Mouse (Mus musculus) stomach, embryonic 14.5 days (tissue): ENCODE data around the gene Cend1. TPM values are rescaled to one million over a fixed set of nuclear protein-coding genes. Genes with fewer than 3 reads are reported as not detected.
"Not testable (repeated sequence)": the region's sequence is repeated elsewhere in the genome, so short reads cannot be mapped to it uniquely, and the experiment has no call there.

Experiments used
- ATAC-seq: fragments of 200-750 bp; cut with Nextera tagmentation; 2 replicates; pipeline ENCODE4 v1.8.0; 2017; ENCODE audit warnings: low read depth, moderate TSS enrichment; ENCODE audit not compliant: insufficient number of reproducible peaks, insufficient read depth, low FRiP score
- H3K27ac ChIP-seq: fragments of 300-500 bp; sonication (generic); 2 replicates; pipeline ENCODE4 v1.5.1; 2014; ENCODE audit warnings: mild to moderate bottlenecking, low read length, moderate library complexity, mixed read lengths
- H3K27me3 ChIP-seq: fragments of 300-500 bp; sonication (generic); 2 replicates; pipeline ENCODE4 v1.6.1; 2014; ENCODE audit warnings: low read length, control low read depth, mixed read lengths; ENCODE audit not compliant: control insufficient read depth, insufficient read depth
- H3K36me3 ChIP-seq: fragments of 300-500 bp; sonication (generic); 2 replicates; pipeline ENCODE4 v1.6.1; 2014; ENCODE audit warnings: mild to moderate bottlenecking, control low read depth, low read length, moderate library complexity, mixed read lengths; ENCODE audit not compliant: control insufficient read depth, insufficient read depth
- H3K4me1 ChIP-seq: fragments of 300-500 bp; sonication (generic); 2 replicates; pipeline ENCODE4 v1.6.1; 2014; ENCODE audit warnings: low read length, control low read depth, mixed read lengths; ENCODE audit not compliant: control insufficient read depth, insufficient read depth
- H3K4me2 ChIP-seq: fragments of 300-500 bp; sonication (generic); replicated peaks from 2 replicates; pipeline ENCODE4 v1.6.1; 2014; ENCODE audit warnings: low read depth, low read length, control low read depth
- H3K4me3 ChIP-seq: fragments of 300-500 bp; sonication (generic); 2 replicates; pipeline ENCODE4 v1.5.1; 2014; ENCODE audit warnings: low read depth, low read length, control low read depth
- H3K9ac ChIP-seq: fragments of 300-500 bp; sonication (generic); replicated peaks from 2 replicates; pipeline ENCODE4 v1.6.1; 2014; ENCODE audit warnings: low read depth, mild to moderate bottlenecking, control low read depth, low read length, moderate library complexity, mixed read lengths
- H3K9me3 ChIP-seq: fragments of 300-500 bp; sonication (generic); 2 replicates; pipeline ENCODE4 v1.6.1; 2016; ENCODE audit warnings: low read depth, low read length, control low read depth; ENCODE audit not compliant: control insufficient read depth
- WGBS: fragments of 180-500 bp; shearing (Covaris S2); extraction: QIAGEN DNeasy Blood & Tissue Kit; methylation state at CpG from one replicate; pipeline ENCODE4 v1.1.7; 2014; 5-methylcytosine and 5-hydroxymethylcytosine counted together
- polyA plus RNA-seq: library from polyadenylated mRNA; unstranded; fragments of >200 nt; fragmentation: Nextera tagmentation; extraction: Ambion mirVana; gene quantifications from 2 replicates; pipeline ENCODE4 v1.2.1, GENCODE M21; 2014

Gene Cend1
- polyA plus RNA-seq, 1 experiment from 2014 or later, result 1.9 TPM

- H3K27ac ChIP-seq, result no peak overlapping the region
- no peak overlapping the region for H3K4me2 ChIP-seq
- no peak overlapping the region for H3K4me3 ChIP-seq
- H3K9me3 ChIP-seq, result no peaks in the 10 kb centered on the region
- H3K36me3 ChIP-seq, result peaks cover 23% of the 10 kb centered on the region
- H3K4me1 ChIP-seq, result peaks cover 8% of the 10 kb centered on the region; the same call in 1 of the 2 replicates
- 89% methylated on average over 8 of the region's 8 CpGs for WGBS
- ATAC-seq, result no peak
- H3K27me3 ChIP-seq, result no peaks in the 10 kb centered on the region
- H3K9ac ChIP-seq, result no peak overlapping the region
These were observed 18.7 kb downstream of the Cend1 start for GRCm38 (mm10) chr7:141410631-141411030.

- Histone ChIP-seq H3K27me3 (no peaks in the 10 kb centered on the region), H3K27ac (no peak overlapping the region), H3K4me1 (peaks cover 4% of the 10 kb centered on the region; the same call in 1 of the 2 replicates), H3K36me3 (peaks cover 23% of the 10 kb centered on the region), H3K9me3 (no peaks in the 10 kb centered on the region), H3K9ac (no peak overlapping the region), H3K4me3 (no peak overlapping the region), H3K4me2 (no peak overlapping the region)
- 14% methylated on average over 11 of the region's 11 CpGs for WGBS
- ATAC-seq, result peak; percentile 62; the same call in 1 of the 2 replicates
These were observed 20.5 kb downstream of the Cend1 start for GRCm38 (mm10) chr7:141408833-141409232.

DNA sequence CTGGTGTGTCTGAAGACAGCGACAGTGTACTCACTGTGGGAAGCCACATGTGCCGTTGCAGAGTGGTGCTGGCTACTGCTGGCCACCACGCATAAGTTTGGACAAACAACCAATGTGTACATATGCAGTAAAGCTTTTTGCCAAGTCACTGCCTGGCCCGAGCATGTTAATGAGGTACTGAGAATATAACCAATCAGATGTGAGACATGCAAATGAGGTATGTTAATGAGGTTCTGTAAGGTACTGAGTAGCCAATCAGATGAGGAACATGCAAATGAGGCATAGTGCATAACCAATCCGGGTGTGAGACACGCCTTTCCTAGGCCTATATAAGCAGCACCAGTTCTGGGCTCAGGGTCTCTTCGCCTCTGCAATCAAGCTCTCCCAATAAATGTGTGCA lies 21.6 kb downstream of the Cend1 start:
- H3K9ac ChIP-seq, H3K27me3 ChIP-seq, H3K27ac ChIP-seq, H3K4me3 ChIP-seq, H3K4me2 ChIP-seq, H3K9me3 ChIP-seq, ATAC-seq, H3K4me1 ChIP-seq: not testable (repeated sequence)
- 97% methylated on average over 7 of the region's 7 CpGs for WGBS
- peaks cover 27% of the 10 kb centered on the region for H3K36me3 ChIP-seq

DNA sequence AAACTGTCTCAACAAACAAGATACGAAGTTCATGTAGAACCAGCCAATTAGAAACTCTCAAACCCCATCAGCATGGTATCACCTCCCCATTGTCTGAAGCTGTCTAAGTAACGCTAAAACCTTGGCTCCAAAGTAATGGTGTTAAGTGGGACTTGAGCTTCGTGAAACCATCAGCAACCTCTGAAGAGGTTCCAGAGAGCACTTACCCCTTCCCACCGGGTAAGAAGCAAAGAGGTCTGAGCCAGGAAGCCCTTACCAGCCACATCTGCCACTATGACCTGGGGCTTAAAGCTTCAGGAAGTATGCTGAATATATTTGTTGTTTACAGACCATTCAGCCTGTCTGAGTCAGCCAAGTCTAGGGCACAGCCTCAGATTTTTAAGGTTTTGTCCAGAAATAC lies 23.8 kb downstream of the Cend1 start:
- Histone ChIP-seq H3K27me3 (no peaks in the 10 kb centered on the region), H3K4me1 (no peaks in the 10 kb centered on the region), H3K9me3 (no peaks in the 10 kb centered on the region), H3K36me3 (peaks cover 38% of the 10 kb centered on the region), H3K9ac (no peak overlapping the region), H3K27ac (no peak overlapping the region), H3K4me2 (no peak overlapping the region), H3K4me3 (no peak overlapping the region)
- no peak for ATAC-seq
- 78% methylated on average over 4 of the region's 4 CpGs for WGBS

DNA sequence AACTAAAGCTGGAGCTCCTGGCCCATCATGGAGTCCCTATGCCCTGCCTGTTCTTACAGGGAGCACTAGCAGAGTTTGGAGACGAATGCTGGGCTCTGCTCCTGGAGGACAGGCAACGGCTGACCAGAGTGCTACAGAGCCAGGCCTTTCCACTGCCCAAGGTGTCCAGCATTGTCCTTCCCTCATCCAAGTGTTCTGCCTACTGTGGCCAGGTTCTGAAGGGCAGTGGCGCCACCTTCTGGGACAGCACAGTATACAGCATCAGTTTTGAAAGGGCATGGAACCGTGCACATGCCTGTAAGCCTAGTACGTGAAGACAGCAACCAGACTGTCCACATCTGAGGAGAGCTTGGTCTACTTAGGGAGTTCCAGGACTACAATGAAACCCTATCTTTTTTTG lies 26.0 kb downstream of the Cend1 start:
- Histone ChIP-seq H3K4me1 (no peaks in the 10 kb centered on the region), H3K9ac (no peak overlapping the region), H3K36me3 (peaks cover 31% of the 10 kb centered on the region), H3K27ac (no peak overlapping the region), H3K27me3 (no peaks in the 10 kb centered on the region), H3K9me3 (no peaks in the 10 kb centered on the region), H3K4me3 (no peak overlapping the region), H3K4me2 (no peak overlapping the region)
- WGBS, result 45% methylated on average over 5 of the region's 5 CpGs
- ATAC-seq, result peak; percentile 21; the same call in 1 of the 2 replicates

GRCm38 (mm10) chr7:141395348-141395747 lies 33.9 kb downstream of the Cend1 start:
- H3K36me3 ChIP-seq, result peaks cover 21% of the 10 kb centered on the region; the same call in 1 of the 2 replicates
- WGBS, result 82% methylated on average over 1 of the region's 1 CpGs
- ATAC-seq, result no peak
- H3K27ac ChIP-seq, result no peak overlapping the region
- no peak overlapping the region for H3K4me3 ChIP-seq
- no peak overlapping the region for H3K9ac ChIP-seq
- H3K9me3 ChIP-seq, result no peaks in the 10 kb centered on the region
- H3K27me3 ChIP-seq, result no peaks in the 10 kb centered on the region
- peaks cover 11% of the 10 kb centered on the region for H3K4me1 ChIP-seq
- no peak overlapping the region for H3K4me2 ChIP-seq

- H3K27ac ChIP-seq, result no peak overlapping the region
- H3K4me2 ChIP-seq, result no peak overlapping the region
- H3K9me3 ChIP-seq, result no peaks in the 10 kb centered on the region
- peaks cover 11% of the 10 kb centered on the region for H3K4me1 ChIP-seq
- WGBS, result 21% methylated on average over 6 of the region's 6 CpGs
- H3K36me3 ChIP-seq, result peaks cover 16% of the 10 kb centered on the region; the same call in 1 of the 2 replicates
- H3K9ac ChIP-seq, result no peak overlapping the region
- H3K27me3 ChIP-seq, result no peaks in the 10 kb centered on the region
- no peak overlapping the region for H3K4me3 ChIP-seq
- no peak for ATAC-seq
These were observed 34.5 kb downstream of the Cend1 start for GRCm38 (mm10) chr7:141394771-141395170.

DNA sequence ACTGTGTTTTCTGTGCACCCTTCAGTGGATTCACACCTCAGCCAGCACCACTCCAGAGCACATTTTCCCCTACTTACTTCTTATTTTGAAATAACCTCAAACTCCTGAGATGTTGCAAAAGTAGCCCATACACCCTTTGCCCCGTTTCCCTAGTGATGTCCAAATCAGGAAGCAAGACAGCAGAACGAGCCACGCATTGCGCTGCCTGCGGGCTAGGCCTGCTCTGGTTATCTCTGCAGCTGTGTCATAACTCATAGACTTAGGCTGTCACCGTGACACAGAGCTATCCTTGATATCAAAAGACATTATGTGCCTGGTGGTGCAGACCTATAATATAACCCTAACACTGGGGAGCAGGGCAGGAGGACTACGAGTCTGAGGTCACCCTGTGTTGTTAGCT lies 35.1 kb downstream of the Cend1 start:
- WGBS, result 85% methylated on average over 7 of the region's 7 CpGs
- H3K4me3 ChIP-seq, result no peak overlapping the region
- peaks cover 16% of the 10 kb centered on the region; the same call in 1 of the 2 replicates for H3K36me3 ChIP-seq
- H3K4me2 ChIP-seq, result no peak overlapping the region
- no peak for ATAC-seq
- no peaks in the 10 kb centered on the region for H3K27me3 ChIP-seq
- H3K9ac ChIP-seq, result no peak overlapping the region
- H3K4me1 ChIP-seq, result peaks cover 11% of the 10 kb centered on the region
- no peak overlapping the region for H3K27ac ChIP-seq
- no peaks in the 10 kb centered on the region for H3K9me3 ChIP-seq
